Mouse (Mus musculus): ENCODE data around the gene Sufu.

Sufu gene

DNA sequence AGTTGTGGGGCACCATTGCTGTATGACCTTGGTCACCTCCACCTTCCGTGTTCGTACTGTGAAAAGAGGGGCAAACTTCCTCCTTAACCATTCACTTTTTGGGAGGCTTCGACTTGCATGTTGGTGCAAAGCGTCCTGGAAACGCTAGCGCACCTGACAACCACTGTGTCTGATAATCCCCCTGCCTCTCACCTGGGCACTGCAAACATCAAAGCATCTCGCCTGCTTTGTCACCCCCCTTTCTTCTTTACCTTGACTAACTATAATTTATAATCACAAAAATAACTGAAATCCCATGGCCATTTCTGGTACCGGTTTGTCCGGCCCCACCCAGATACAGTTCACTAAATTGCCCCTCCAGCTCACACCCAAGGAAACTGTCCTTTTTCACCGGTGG, 2.0 kb upstream of the Sufu start:
- no peak for DNase-seq (ENCODE audit: low spot score)

DNA sequence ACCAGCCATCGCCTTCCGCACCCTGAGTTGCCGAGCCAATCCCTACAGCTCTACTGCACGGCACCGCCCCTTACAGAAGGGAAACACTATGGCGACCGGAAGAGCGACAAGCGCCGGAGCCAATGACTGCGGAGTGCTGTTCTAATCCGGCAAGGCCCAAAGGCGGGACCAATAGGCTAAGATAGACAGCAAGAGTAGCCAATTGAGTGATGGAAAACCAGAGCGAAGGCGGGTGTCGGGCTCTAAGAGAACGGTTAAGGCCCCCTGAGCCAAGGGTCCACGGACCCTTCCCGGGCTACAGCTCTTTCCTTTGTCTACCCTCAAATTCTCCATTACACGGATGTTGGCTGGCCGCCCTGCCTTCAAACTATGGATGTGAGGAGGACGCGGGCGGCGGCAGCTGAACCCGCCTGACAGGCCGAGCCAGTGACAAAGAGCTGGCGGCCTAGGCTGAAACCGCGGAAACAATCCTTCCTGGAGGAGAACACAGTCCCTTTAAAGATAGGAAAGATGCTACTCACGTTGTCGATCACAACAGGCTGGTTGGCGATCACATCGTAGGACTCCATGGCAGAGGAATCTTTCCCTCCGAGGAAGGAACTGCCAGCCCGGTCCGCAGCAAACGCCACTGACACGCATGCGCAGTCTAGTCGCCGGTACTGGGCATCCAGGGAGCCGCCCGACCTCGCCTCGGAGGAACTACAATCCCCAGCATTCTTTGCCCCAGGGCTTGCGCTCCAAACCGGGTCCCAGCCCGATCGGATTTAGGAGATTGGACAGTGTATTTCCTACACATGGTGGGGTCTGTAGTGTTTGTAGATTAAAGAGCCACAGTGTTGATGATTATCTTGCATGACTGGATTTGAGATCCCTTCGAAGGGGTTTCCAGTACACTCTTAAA, 1.3 kb upstream of the Sufu start, which contains the start of gene Actr1a:
Actr1a (minus strand) TSS at position 640 of the 901 bp plus-strand sequence.
- DNase-seq (ENCODE audit: low spot score), result peak; percentile 99

DNA sequence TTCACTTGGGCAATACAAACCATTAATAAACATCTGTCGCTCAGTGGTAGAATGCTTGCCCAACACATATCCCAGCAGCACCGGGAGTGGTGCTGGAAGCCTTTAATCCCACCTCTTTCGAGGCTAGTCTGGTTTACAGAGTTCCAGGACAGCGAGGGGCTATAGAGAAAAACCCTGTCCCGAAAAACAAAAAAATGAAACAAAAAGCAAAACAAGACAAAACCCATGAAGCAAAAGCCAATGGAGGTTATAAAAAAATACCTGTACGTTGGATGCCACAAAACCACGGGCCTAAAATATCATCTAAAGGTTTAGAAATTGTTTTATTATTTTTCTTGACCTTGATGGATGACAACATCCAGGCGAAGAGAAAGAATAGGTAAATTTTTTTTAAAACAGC, 587 bp upstream of the Sufu start:
- no peak for DNase-seq (ENCODE audit: low spot score)

DNA sequence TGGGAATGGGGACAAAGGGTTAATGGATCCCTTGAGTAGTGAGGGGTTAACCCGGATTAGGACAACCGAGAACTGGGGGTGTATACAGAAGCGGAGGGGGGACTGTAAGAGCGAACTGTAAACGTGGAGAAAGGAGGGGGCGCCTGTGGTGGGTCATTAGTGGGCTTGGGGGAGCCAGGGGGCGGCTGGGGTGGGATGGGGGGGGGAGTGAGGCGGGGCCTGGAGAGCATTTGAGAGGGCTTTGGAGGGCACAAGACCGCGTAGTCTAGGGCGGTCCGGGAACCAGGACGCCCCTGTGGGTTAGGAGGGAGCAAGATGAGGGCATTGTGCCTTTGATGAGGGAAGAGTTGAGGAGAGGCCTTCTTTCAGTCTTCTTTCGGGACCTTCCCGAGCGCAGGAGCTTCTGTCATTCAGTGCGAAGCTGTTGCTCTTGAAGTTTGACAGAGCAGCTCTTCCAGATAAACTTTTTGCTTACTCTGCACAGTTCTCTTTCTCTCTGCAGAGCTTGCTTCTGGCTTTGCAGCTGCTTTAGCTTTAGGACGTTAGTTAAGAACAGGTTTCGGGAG, 823 bp downstream of the Sufu start:
- peak; percentile 41 for DNase-seq (ENCODE audit: low spot score)

DNA sequence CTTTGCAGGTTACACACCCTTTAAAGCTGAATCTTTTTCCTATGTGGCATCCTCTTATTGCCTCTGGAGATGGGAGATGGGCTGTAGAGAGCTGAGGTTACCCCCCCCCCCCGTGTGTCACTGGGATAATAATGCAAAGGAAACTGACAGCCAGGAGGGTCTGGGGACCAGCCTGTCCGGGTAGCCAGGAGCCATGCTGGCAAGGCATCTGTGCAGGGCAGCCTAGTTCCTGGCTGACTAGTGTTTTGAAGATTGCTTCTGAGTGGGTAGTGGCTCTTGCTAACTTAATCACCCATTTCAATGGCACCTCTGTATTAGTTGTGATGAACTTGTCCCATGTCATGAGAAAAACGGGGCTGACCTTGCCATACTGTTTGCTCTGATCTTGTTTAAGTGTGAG, 1.7 kb downstream of the Sufu start:
- DNase-seq (ENCODE audit: low spot score), result no peak

DNA sequence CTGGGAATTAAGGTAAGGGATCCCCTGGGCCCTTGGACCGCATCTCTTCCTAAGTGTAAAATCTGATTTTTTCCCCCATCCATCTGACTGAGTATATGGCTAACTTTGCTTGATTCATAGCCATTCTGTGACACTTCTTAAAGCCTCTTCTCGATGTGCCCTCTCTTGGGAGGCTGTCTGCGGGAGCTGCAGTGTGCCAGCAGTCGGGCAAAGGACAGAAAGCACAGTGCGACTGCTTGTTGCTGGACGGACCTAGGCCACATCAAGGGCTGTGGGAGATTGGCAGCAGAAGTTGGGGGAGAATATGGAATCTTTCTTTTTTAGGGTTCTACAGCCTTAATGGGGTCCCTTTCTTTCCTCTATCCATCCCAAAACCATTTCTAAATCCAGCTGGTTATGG, 2.7 kb downstream of the Sufu start:
- no peak for DNase-seq (ENCODE audit: low spot score)

DNA sequence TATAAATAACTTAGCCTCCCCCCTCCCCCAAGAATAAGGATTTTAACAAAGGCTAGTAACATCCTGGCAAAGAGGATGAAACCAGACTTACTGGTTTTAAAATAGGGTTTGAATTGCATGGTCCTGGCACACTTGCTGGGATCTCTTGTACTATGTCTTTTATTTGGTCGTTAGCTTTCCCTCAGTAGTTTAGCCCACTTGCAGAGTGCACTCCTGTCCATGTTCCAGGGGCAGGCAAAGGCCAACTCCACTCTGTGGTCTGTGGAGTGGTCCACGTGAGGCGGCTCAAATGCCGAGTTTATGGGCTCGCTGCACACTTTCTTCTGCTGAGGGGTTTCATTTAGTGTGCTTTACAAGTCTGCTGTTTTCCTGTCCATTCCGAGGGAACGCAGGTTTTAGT, 3.2 kb downstream of the Sufu start:
- no peak for DNase-seq (ENCODE audit: low spot score)

DNA sequence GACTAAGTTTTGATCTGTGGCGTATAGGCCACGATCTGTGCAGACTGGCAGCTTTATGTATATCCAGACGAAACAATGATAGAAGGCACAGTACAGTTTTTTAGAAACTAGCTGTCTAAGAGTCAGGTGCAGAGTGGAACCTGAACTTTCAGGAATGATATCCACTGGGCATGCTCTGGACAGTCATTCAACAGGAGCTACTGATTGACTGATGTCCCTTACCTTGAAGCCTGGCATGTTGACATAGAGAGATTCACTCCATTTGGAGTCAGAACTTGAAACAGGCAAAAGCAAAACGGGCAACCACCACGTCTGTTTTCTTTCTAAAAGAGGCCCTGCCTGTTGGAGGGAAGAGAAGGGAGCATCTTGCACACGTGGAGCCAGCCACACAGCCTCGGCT, 3.9 kb downstream of the Sufu start:
- DNase-seq (ENCODE audit: low spot score), result no peak

DNA sequence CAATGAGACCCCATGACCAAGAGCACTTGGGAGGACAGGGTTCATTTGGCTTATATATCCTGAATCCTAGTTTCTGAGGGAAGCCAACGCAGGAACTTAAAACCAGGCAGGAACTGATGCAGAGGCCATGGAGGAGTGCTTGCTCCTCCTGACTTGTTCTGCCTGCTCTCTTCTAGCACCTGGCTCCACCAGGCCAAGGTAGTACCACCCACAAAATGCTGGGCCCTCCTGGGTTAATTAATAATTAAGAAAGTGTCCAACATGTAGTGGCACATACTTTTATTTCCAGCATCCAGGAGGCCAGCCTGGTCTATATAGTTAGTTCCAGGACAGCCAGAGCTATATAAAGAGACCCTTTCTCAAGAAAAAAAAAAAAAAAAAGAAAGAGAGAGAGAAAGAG, 7.3 kb downstream of the Sufu start:
- DNase-seq (ENCODE audit: low spot score), result no peak

DNA sequence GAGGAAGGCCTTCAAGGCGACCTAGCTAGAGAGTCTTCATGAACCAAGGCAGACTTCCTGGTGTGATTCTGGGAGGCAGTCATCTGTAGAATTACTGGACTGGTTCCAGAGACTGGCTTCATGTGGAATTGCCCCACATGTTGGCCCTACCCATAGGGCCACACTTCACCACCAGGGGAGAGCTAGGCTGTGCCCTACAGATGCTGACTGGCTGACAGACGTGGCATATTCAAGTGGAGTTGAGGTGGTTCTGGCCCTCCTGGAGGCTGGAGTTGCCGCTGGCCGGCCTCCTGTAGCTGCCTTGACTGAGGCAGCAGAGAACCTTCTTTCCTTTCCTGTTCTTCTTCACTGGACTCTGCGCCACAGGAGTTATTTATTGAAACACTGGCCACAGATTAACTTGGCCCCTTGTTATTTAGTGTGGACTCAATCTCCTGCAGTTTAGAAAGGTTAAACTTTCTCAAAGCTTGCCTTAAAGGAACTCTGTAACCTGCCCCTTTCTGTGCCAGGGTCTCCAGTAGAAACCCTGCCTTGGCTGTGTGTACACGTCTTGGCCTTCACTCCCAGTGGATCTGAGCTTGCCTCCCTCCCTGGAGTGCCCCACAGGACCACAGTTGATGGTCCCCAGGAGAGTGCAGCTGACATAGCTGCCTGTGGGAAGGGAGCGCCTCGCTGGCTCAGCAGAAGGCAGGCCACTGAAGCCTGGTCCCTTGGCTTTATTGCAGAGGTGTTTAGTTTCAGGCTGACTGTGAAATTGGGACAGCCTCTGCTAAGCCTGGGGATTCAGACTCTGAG, 10.1 kb downstream of the Sufu start:
- DNase-seq (ENCODE audit: low spot score), result no peak

DNA sequence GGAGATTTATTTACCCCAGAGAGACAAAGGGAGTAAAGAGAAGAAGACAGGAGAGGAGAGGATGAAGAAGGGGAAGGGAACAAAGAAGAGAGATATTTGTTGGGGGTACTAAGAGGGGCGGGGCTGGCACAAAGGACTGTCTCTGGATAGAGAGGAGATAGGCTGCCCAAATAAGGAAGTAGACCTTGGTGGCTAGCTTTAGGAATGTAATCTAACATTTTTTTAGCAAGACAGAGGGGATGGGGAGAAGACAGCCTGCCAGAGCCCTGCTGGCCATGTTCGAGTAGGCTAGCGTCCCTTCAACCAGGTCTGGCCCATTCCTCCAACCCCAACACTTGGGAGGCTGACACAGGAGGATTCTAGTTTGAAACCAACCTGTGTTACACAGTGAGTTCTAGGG, 12.8 kb downstream of the Sufu start:
- DNase-seq (ENCODE audit: low spot score), result no peak

DNA sequence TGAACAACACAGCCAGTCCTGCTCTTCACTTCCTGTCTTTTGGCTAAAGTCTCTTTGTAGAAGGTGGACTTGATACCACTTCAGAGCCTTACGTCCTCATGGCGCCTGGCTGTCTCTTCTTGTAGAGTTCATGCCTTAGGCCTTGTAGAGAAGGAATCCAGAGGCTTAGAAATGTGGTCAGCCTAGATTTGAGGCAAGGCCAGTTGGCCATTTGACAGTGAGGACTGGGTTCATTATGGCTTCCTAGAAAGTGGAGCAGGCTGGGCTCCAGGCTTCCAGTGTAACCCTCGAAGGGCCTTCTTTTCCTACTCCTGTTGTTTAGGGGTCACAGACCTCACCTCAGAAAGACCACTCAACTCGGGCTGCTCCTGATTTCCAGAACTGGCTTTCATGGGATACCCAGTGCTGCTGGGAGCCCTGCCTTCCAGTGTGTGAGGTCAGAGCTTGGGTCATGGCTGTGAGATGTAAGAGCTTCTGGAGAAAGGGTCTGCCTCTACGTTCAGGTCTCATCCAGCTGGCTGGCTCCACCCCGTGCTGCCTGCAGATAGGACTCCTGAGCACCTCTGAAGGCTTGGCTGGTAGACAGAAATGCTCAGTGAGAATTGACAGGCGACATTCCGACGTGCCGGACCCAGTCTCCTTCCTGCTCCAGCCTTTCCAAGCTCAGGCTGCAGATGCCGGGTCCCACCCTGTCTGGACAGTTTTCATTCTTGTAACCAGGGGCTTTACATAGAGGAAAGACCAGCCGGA, 15.5 kb downstream of the Sufu start:
- DNase-seq (ENCODE audit: low spot score), result no peak

DNA sequence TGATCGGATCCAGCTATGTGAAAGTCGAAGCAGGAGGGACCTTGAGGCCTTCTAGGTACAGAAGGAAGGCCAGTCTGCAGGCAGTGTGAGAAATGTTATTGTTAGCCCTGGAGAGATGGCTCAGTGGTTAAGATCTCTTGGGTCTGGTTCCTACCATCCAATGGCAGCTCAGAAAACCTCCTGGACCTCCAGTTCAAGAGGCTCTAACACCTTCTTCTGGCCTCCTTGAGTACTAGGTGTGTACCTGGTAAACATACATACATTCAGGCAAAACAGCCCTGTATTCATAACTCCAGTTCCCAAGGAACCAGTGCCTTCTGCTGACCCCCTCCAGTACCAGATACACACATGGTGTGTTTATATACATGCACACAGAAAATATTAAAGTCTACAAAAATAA, 17.3 kb downstream of the Sufu start:
- no peak for DNase-seq (ENCODE audit: low spot score)

DNA sequence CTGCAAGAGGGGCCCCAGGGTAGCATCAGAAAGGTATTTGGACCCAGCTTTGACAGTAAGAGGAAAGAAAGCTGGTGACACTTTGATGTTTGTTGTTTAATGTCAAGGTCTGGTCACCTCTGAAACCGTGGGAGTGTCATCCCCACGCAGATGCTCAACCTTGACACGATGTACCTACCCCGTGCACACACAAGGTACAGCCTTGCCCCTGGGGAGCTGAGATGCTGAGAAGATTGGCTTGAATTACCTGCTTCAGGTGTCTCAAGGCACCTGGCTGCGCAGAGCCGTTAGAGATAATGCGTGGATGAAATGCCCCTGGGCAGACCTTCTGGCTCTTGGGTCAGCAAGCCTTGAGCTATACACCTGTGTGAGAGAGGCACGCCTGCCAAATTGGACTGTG, 17.8 kb downstream of the Sufu start:
- DNase-seq (ENCODE audit: low spot score), result no peak

DNA sequence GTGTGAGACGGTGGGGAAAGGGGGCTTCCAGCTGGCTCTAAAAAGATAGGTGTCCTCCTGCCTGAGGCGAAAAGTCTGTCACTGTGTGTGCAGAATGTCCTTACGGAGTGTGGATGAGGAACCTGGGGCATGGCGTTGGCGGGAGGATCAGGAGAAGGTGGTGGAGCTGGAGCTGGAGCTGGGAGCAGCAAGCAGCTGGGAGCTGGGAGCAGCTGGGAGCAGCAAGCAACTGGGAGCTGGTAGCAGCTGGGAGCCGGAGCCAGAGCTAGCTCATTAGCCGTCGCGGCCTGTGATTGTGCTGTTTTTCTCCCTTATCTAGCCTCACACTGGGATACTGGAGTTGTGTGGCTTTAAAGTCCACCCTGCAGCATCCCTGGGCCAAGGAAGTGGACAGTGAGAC, 19.6 kb downstream of the Sufu start:
- DNase-seq (ENCODE audit: low spot score), result no peak

DNA sequence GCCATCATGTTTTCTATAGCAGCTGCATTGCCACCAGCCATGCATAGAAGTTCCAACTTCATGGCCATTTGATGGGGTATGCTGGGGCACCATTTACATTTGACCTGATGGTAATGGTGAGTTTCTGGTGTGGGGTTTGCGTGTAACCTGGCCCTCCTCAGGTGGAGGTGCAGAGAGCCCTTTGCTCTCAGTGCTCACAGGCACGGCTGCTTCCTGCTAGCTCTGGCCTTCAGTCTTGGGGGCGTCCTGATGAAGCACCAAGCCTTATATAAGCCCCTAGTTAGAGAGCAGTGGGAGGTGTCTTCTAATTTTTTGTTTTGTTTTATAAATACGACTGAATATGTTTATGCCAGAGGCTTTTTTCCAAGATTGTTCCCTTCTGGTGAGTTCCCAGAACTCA, 21.4 kb downstream of the Sufu start:
- DNase-seq (ENCODE audit: low spot score), result no peak

DNA sequence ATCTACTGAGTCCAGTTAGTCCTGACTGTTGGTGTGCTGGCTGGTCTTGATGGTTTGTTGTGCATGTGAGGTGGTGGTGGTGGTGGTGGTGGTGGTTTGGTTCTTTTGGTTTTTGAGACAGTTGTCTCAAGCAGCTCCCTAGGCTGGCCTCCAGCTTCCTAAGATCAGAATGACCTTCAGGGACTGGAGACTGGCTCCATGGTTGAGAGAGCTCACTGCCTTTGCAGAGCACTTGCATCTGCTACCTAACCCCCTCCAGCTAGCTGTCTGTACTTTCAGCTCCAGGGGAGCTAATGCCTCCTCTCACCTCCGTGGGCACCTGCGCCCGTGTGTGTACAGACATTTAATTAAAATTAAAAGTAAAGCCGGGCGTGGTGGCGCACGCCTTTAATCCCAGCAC, 23.7 kb downstream of the Sufu start:
- DNase-seq (ENCODE audit: low spot score), result no peak

DNA sequence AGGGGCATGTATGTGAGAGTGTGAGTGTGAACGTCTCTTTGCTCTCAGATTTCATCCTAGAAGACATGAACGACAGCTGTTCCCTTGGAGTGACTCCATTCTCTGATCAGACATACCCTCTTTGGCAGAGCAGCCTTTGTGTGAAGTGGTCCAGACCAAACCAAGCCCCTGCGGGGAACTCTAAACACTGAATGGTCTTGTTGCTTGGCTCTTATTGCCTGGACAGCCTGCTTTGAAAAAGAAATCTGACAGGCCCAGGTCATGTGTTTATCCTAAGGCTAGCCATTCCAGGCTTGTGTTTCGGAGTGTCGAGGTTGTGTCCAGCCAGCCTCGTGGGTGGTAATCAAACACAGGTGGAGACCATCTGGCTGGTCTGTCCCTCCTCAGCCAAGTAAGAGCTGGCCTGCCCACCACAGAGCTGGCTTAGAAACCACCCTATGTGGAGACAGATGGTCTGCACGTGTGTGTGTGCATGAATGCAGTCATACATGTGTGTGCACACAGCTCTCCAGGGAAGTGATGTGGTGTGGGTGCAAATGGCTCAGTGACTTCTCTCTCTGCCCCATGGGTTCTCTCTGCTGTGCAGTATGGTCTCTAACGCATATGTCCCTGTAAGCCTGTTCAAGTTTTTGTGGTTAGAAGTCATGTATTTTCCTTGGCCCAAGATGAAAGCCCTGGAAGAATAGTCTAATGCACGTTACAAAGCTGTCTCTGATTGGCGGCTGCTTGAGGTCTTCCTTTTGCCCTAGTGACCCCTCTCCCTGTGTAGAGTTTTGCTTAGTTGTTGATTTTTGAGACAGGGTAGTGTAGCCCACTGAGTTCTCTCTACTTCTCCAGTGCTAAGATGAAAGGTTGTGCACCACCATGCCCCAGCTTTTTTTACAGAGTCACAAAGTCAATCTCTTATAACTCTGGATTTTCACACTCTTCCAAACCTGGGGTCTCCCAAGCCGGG, 26.0 kb downstream of the Sufu start:
- peak; percentile 85 for DNase-seq (ENCODE audit: low spot score)

DNA sequence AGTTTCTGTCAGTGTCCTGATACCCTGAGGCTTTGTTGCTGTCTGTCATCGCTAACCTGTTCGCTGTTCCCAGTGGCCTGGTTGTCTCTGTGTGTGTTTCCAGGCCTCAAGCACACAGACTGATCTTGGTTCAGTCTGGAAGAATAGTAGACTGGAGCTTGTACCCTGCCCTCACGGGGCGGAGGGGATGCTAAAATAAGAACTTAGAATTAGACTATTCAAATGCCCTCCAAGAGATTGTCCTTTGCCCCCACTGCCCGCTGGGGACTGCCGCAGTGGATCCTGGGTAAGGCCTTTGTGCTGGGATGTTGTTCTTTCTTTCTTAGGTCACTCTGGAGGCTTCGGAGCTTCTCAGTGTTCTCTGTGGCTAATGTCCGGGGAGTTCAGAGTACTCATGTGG, 28.6 kb downstream of the Sufu start:
- DNase-seq (ENCODE audit: low spot score), result no peak

DNA sequence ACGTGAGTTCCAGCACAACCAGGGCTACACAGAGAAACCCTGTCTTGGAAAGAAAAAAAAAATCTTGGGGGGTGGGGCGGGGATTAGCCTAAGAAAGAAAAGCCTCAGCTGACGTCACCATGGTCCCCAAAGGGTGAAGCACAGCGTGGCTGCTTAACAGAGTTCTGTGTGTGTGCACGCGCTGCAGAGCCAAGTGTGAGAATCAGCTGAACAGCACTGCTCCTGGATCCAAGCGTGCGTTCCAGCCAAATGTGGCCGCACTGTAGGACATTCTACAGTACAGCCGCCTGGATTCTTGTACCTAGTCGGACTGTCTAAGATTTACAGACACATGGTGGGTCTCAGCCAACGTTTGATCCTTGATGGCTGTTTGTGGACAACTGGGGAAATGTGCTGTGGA, 29.8 kb downstream of the Sufu start:
- no peak for DNase-seq (ENCODE audit: low spot score)

DNA sequence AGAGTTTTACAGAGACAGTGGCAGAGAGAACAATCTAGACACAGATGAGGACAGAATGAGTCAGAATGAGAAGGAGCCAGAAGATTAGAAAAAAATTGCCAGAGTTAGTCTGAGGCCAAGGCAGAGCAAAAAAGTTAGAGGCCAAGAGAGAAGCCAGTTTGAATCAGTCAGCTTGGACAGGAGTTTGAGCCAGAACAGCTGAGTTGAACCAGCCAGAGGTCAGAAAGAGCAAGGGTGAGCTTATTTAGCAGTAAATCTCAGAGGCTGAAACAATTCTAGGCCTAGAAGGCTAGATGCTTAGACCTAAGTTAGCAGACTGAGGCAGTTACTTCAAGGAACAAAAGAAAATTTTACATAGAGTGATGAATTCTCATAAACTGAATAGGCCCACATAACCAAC, 32.6 kb downstream of the Sufu start:
- DNase-seq (ENCODE audit: low spot score), result no peak
